Mouse (Mus musculus) left cerebral cortex, adult 2 months (tissue): ENCODE data around the gene Fat1. TPM values are rescaled to one million over a fixed set of nuclear protein-coding genes. Genes with fewer than 3 reads are reported as not detected.

Source experiments
- DNase-seq, 2 experiments: peaks; one replicate each; pipeline ENCODE4 v3.0.0; 2021 to 2022; ENCODE audit warnings: low spot score in 2 of 2, mixed read lengths in 1 of 2; ENCODE audit errors: extremely low spot score in 1 of 2
- H3K27ac ChIP-seq: fragments of 200-600 bp; 2 replicates; pipeline ENCODE4 v1.8.1; 2022
- H3K4me3 ChIP-seq: fragments of 200-600 bp; 2 replicates; pipeline ENCODE4 v1.8.1; 2022
- CTCF ChIP-seq: fragments of 200-600 bp; IDR thresholded peaks from 2 replicates; pipeline ENCODE4 v1.8.1; 2022; ENCODE audit warnings: antibody characterized with exemption, mild to moderate bottlenecking, moderate library complexity
- intact Hi-C: fragments of 180-260 bp; cut with DNase I; formaldehyde crosslinking; loops from one replicate; pipeline ENCODE4 v1.15.1; 2025
- total RNA-seq, 2 experiments: library from RNA; stranded (reverse); gene quantifications; 2 replicates each; pipeline ENCODE4 v1.2.3; 2021

Fat1 gene
- total RNA-seq, 2 experiments from 2014 or later: 36.2 to 38.7 TPM

DNA sequence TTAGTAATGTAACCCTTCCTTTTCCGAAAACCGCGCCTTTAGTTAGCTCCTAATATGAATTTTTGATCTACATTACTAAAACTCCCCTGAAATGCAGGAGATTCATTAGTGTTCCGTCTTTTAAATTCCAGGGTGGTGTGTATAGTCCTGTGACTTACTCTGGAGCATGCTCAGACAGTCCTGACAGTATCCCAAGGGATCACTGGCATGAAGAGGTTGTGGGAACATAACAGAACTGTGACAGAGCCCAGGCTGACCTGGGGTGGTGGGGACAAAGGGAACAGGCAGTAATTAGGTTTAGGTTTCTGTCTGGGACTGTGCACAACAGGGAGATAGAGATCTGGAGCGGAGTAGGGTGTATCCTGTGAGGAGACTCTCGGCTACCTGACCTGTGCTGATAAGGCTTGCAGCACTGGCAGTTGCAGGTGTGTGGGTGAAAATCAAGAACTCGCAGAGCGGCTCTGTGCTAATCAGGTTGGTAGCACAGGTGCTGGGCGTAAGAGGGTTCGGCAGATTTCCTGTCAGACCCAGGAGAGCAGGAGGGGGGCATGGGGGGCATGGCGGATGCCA lies 79.3 kb downstream of the Fat1 start:
- no peak for TF ChIP-seq CTCF
- intact Hi-C loops: no loop called here
- Histone ChIP-seq H3K27ac (no peak overlapping the region), H3K4me3 (no peak overlapping the region)
- DNase-seq: no peak

DNA sequence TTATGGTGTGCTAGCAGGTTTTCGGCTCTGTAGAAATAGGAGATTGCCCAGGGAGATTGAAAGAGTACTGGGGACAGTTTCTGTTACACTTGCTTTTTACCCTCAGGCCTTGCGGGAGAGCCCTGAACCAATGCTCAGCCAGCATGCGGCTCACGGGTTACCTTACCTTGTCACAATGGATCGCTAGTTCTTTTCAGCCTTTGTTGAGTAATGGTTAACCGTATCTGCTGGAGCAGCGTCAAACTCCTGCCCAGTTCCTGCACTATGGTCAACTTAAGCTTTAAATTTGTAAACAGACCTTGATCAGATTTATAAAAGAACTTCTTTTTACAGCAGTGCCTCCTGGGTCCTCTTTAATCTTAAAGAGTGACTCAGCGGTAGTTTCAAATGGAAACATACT lies 80.6 kb downstream of the Fat1 start:
- H3K27ac ChIP-seq: no peak overlapping the region
- TF ChIP-seq CTCF: no peak
- no peak overlapping the region for H3K4me3 ChIP-seq
- intact Hi-C loops: no loop called here
- no peak for DNase-seq

DNA sequence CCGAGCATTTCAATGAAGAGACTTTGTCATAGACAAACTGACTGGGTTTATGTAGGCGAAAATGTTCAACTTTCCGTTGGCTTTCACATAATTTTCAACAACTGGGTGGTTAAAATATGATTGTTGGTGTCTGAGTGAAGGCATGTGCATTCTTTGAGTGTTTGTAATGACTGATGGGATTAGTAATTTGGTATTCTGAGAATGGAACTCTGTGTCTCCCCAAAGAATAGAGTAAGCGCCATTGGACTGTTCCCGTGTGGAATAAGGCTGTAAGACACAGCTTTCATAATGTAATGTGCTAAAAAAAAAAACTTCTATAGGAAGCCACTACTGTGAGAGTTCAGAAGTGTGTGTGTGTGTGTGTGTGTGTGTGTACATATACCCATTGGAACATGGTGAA lies 84.0 kb downstream of the Fat1 start:
- no peak for DNase-seq
- intact Hi-C loops: no loop called here
- H3K4me3 ChIP-seq: no peak overlapping the region
- TF ChIP-seq CTCF: no peak
- no peak overlapping the region for H3K27ac ChIP-seq

DNA sequence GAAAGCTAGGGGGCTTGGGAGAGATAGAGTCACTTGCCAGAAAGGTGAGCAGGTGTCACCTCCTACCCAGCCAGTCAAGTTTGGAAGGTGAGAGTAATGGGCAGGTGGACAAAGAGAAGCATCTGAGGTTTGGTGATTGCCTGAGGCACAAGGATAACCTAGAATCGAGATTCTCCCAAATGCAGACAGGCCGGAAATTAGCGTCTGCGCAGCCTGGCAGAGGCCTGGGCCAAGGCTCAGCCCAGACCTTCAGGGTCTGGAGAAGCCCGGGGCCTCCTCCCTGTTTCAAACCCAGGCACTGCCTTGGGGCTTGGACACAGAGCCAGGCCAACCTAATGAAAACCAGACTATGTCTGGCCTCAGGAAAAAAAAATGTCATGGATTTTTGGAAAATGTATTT lies 85.9 kb downstream of the Fat1 start:
- no peak for TF ChIP-seq CTCF
- no peak for DNase-seq
- intact Hi-C loops: no loop called here
- Histone ChIP-seq H3K4me3 (no peak overlapping the region), H3K27ac (no peak overlapping the region)

DNA sequence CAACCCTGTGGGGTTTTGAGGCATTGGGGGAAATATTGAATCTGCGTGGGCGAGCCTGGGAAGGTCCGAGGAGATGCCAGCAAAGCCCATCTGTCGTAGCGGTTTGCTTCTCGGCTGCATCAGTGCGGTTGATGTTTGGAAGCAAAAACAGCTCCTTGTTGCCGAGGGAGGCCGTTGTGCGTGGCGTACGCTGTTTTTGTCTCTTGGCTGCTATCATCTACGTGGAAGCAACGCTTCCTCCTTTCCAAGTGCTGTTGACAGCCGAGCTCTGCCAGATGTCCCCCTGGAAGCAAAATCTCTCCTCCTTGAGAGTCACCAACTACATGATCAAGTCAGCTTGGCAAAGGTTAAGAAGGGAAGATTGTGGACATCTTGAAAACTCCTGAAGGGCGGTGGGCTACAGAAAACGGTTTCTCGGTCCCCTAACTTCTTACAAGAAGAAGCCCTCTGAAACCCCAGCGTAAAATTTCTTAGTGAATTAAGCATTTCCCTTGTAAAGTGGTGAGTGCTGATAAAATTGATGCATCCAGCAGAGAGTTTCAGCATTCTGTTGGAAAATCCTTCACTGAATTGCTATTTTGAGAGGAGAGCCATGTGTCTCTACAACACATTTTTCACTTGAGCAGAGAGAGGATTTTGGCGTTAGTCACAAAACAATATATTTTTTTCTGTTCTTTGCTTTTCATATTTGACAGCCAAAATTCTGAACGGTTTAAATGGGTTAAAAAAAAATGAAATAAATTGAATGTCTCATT lies 86.8 kb downstream of the Fat1 start:
- peak; percentile 51 to 59 for DNase-seq
- Histone ChIP-seq H3K4me3 (peak overlapping the region; percentile 28; the same call in 1 of the 2 replicates), H3K27ac (peak overlapping the region; percentile 51)
- intact Hi-C loops: no loop called here
- TF ChIP-seq CTCF: no peak

DNA sequence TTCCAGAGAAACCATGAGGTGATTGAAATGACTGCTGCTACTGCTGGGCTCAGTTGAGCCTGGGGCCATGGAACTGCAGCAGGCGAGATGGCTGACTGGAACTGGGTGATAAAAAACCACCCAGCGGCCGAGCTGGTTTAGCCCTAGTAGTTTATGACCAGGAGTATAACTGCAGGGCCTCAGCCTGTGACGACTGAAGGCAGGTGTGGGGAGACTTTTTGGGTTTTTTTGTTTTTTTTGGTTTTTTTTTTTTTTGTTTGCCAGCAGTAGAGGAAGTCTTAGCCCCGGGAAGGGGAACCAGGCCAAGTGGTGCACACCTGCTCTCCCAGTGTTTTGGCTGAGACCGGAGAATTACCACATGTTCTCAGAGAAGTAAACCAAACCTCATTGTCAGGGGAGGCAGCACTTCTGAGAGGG lies 92.8 kb downstream of the Fat1 start:
- H3K27ac ChIP-seq: no peak overlapping the region
- DNase-seq: peak in 1 of 2 experiments; percentile 7
- no peak overlapping the region for H3K4me3 ChIP-seq
- intact Hi-C loops: no loop called here
- TF ChIP-seq CTCF: no peak

DNA sequence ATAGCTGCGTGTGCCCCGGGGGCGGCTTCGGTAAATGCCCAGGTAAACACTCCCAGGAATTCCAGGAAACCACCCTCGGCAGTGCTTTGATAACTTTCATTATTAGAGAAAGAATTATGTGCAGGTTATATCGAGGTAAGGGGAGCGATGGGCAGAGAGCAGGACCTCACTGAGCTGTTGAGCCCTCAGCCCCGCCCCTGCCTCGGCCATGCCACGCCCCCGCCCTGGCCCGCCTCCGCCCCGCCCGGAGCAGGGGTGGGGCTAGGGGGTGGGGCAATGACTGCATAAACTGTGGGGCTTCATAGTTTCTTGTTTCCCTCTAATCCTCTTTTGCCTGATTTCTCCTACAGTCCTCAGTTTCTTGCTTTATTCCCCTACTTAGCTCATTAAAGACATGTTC lies 103.1 kb downstream of the Fat1 start:
- intact Hi-C loops: no loop called here
- Histone ChIP-seq H3K4me3 (no peak overlapping the region), H3K27ac (no peak overlapping the region)
- no peak for DNase-seq
- no peak for TF ChIP-seq CTCF

DNA sequence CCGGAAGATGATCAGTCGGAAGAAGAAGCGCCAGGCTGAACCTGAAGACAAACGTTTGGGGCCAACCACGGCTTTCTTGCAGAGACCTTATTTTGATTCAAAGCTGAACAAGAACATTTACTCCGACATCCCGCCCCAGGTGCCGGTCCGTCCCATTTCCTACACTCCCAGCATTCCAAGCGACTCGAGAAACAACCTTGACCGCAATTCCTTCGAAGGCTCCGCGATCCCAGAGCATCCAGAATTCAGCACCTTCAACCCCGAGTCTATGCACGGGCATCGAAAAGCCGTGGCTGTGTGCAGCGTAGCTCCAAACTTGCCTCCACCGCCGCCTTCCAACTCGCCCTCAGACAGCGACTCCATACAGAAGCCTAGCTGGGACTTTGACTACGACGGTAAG lies 108.9 kb downstream of the Fat1 start:
- intact Hi-C loops: no loop called here
- no peak overlapping the region for H3K27ac ChIP-seq
- no peak overlapping the region for H3K4me3 ChIP-seq
- no peak for DNase-seq
- no peak for TF ChIP-seq CTCF

DNA sequence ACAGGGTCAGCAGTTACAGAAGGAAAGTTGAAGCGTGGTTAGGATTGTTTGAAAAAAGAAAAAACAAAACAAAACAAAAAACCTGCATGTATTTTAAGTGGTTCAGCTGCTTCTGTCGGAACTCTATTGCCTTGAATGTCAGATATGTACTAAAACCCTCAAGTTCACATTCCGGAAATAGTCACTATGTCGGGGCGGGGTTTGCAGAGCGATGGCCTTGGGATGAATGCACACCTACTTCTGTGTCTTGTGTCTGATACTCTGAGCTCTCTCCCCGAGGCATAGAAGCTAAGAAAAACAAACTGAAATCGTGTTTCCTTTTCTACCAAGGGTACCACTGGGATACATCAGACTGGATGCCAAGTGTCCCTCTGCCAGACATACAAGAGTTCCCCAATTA lies 115.2 kb downstream of the Fat1 start:
- TF ChIP-seq CTCF: no peak
- no peak overlapping the region for H3K4me3 ChIP-seq
- intact Hi-C loops: loop anchor here (5.0 kb wide), 1 partner anchor 187 kb away; no protein-coding TSS in a partner anchor
- H3K27ac ChIP-seq: no peak overlapping the region
- DNase-seq: no peak

DNA sequence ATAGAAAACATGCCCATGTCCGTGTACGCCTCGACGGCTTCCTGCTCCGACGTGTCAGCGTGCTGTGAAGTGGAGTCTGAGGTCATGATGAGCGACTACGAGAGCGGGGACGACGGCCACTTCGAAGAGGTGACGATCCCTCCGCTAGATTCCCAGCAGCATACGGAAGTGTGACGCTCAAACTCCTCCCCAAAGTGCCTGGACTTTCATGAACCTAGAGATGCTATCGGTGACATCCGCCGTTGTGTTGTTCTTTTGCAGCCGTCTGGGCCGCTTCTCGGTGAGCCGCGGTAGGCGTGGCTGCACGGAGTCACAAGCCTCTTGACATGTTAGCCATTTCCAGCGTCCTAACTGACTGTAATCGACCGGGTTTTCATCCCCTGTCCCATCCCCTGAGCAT lies 116.0 kb downstream of the Fat1 start:
- Histone ChIP-seq H3K27ac (no peak overlapping the region), H3K4me3 (no peak overlapping the region)
- DNase-seq: no peak
- intact Hi-C loops: loop anchor here (5.0 kb wide), 1 partner anchor 186 kb away; no protein-coding TSS in a partner anchor
- no peak for TF ChIP-seq CTCF

DNA sequence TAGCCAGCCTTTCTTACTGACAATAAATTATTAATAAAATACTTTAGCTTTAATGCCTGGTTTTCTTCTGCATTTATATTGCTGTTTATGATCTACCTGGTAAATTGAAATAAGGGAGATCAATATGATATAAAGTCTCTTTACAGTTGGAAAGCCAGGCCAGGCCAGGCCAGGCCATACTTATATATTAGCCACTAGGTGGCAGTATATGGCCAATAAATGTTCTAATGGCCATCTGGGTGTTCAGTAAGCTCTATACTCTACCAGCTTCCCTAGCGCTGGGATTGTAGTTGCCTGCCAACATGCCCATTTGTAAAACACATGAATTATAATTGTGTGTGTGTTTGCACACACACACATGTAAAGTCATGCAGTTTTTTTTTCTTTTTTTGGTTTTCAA lies 117.0 kb downstream of the Fat1 start:
- no peak for DNase-seq
- peak; percentile 53 for TF ChIP-seq CTCF
- no peak overlapping the region for H3K27ac ChIP-seq
- intact Hi-C loops: loop anchor here (5.0 kb wide), 1 partner anchor 185 kb away; no protein-coding TSS in a partner anchor
- H3K4me3 ChIP-seq: no peak overlapping the region

DNA sequence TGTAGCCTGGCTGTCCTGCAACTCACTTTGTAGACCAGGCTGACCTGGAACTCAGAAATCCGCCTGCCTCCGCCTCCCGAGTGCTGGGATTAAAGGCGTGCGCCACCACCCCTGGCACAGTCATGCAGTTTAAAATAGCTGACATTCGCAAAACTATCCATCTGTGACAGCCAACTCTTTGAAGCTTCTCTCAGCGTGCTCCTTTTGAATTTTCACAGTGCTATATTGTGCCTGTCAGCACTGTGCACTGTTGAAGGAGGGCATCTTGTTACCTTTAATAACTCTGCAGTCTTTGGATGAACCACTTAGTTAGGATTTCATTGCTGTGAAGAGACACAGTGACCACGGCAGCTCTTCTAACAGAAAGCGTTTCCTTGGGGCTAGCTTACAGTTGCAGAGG lies 117.4 kb downstream of the Fat1 start:
- Histone ChIP-seq H3K27ac (no peak overlapping the region), H3K4me3 (no peak overlapping the region)
- no peak for DNase-seq
- no peak for TF ChIP-seq CTCF
- intact Hi-C loops: loop anchor here (5.0 kb wide), 1 partner anchor 185 kb away; no protein-coding TSS in a partner anchor

DNA sequence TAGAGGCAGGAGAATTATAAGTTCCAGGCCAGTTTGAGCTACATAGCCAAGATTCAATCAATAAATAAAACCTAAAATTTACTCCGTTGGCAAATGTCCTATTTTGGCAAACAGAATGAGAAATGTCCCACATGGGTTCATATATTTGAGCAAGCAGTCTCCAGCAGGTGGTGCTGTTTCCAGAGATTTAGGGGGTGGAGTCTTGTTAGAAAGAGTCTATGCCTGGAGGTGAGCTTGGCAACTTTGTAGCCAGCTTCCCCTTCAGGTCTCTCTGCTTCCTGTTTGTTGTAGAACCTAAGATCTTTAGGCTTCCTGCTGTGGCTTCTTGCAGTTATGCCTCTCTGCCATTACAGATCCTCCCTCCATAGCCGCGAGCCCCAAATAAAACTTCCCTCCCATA lies 120.3 kb downstream of the Fat1 start:
- peak; percentile 4; the same call in 1 of the 2 replicates for TF ChIP-seq CTCF
- Histone ChIP-seq H3K4me3 (no peak overlapping the region), H3K27ac (no peak overlapping the region)
- intact Hi-C loops: no loop called here
- no peak for DNase-seq
